Mouse (Mus musculus) MEL (cell line): ENCODE results near the gene Rab7b. TPM values are rescaled to one million over a fixed set of nuclear protein-coding genes. Genes with fewer than 3 reads are reported as not detected.

Experiments used
- DNase-seq: peaks from one replicate; pipeline ENCODE4 v3.0.0; 2011; ENCODE audit warnings: low read depth, low spot score
- H3K27ac ChIP-seq: 2 replicates; pipeline ENCODE4 v1.5.1; 2012; ENCODE audit warnings: low read depth, mild to moderate bottlenecking, control low read depth, low read length, moderate library complexity; ENCODE audit not compliant: control insufficient read depth
- H3K27me3 ChIP-seq, 2 experiments: fragments of 150-350 bp in 1 of 2; sonication (generic) in 1 of 2; 2 replicates each; pipeline ENCODE4 v1.6.1; 2012; ENCODE audit warnings: low read length in 2 of 2, mild to moderate bottlenecking in 2 of 2, improper control_type of control experiment in 1 of 2, moderate library complexity in 1 of 2; ENCODE audit not compliant: insufficient read depth in 2 of 2, control insufficient read depth in 1 of 2
- H3K36me3 ChIP-seq, 2 experiments: 2 replicates each; pipeline ENCODE4 v1.6.1; 2012 to 2014; ENCODE audit warnings: low read length in 2 of 2, improper control_type of control experiment in 1 of 2, inconsistent platforms in 1 of 2, mild to moderate bottlenecking in 1 of 2; ENCODE audit not compliant: insufficient read depth in 2 of 2, control insufficient read depth in 1 of 2
- H3K4me1 ChIP-seq, 2 experiments: fragments of 150-350 bp in 1 of 2; sonication (generic) in 1 of 2; 2 replicates each; pipeline ENCODE4 v1.6.1; 2012; ENCODE audit warnings: low read length in 2 of 2, improper control_type of control experiment in 1 of 2, mild to moderate bottlenecking in 1 of 2; ENCODE audit not compliant: insufficient read depth in 2 of 2, control insufficient read depth in 1 of 2
- H3K4me3 ChIP-seq, 2 experiments: fragments of 150-350 bp in 1 of 2; sonication (generic) in 1 of 2; 2 replicates each; pipeline ENCODE4 v1.5.1; 2012; ENCODE audit warnings: low read depth in 2 of 2, low read length in 2 of 2, mild to moderate bottlenecking in 2 of 2, moderate library complexity in 2 of 2, control low read depth in 1 of 2, improper control_type of control experiment in 1 of 2; ENCODE audit not compliant: control insufficient read depth in 1 of 2, insufficient read depth in 1 of 2
- H3K79me2 ChIP-seq: 2 replicates; pipeline ENCODE4 v1.6.1; 2012; ENCODE audit warnings: mild to moderate bottlenecking, low read length, moderate library complexity; ENCODE audit not compliant: control insufficient read depth, poor library complexity, insufficient read depth
- H3K9ac ChIP-seq: 2 replicates; pipeline ENCODE4 v1.6.1; 2012; ENCODE audit warnings: low read depth, mild to moderate bottlenecking, control low read depth, low read length, moderate library complexity; ENCODE audit not compliant: control insufficient read depth, poor library complexity, severe bottlenecking
- H3K9me3 ChIP-seq: fragments of 150-350 bp; sonication (generic); replicated peaks from 2 replicates; pipeline ENCODE4 v1.6.1; 2012; ENCODE audit warnings: mild to moderate bottlenecking, low read length, improper control_type of control experiment, moderate library complexity; ENCODE audit not compliant: insufficient read depth
- BHLHE40 ChIP-seq: IDR thresholded peaks from 2 replicates; pipeline ENCODE4 v1.6.1; 2012; ENCODE audit warnings: low read depth, mild to moderate bottlenecking, inconsistent platforms, low read length, improper control_type of control experiment, borderline replicate concordance
- CHD1 ChIP-seq: IDR thresholded peaks from 2 replicates; pipeline ENCODE4 v1.6.1; 2012; ENCODE audit warnings: low read depth, mild to moderate bottlenecking, inconsistent platforms, low read length, improper control_type of control experiment
- CTCF ChIP-seq, 3 experiments: IDR thresholded peaks in 2 of 3; conservative IDR thresholded peaks in 1 of 3; 2 replicates each; pipeline ENCODE4 v1.5.1; 2011 to 2012; ENCODE audit warnings: low read length in 3 of 3, low read depth in 2 of 3, mild to moderate bottlenecking in 2 of 3, improper control_type of control experiment in 1 of 3, inconsistent platforms in 1 of 3, mixed read lengths in 1 of 3, moderate library complexity in 1 of 3; ENCODE audit not compliant: control insufficient read depth in 1 of 3, insufficient read depth in 1 of 3, poor library complexity in 1 of 3, severe bottlenecking in 1 of 3
- E2F4 ChIP-seq: IDR thresholded peaks from 2 replicates; pipeline ENCODE4 v1.6.1; 2011; ENCODE audit warnings: low read depth, low read length, improper control_type of control experiment, borderline replicate concordance
- ETS1 ChIP-seq: IDR thresholded peaks from 2 replicates; pipeline ENCODE4 v1.6.1; 2012; ENCODE audit warnings: low read depth, mild to moderate bottlenecking, inconsistent platforms, low read length, improper control_type of control experiment, moderate library complexity
- GATA1 ChIP-seq: IDR thresholded peaks from 2 replicates; pipeline ENCODE4 v1.6.1; 2011; ENCODE audit warnings: low read depth, low read length, improper control_type of control experiment
- HCFC1 ChIP-seq: IDR thresholded peaks from 2 replicates; pipeline ENCODE4 v1.6.1; 2012; ENCODE audit warnings: low read depth, mild to moderate bottlenecking, inconsistent platforms, low read length, improper control_type of control experiment, moderate library complexity
- MAX ChIP-seq: IDR thresholded peaks from 2 replicates; pipeline ENCODE4 v1.6.1; 2011; ENCODE audit warnings: low read length, improper control_type of control experiment
- MAZ ChIP-seq: IDR thresholded peaks from 2 replicates; pipeline ENCODE4 v1.6.1; 2012; ENCODE audit warnings: low read depth, mild to moderate bottlenecking, inconsistent platforms, low read length, improper control_type of control experiment
- NRF1 ChIP-seq: IDR thresholded peaks from 2 replicates; pipeline ENCODE4 v1.6.1; 2014; ENCODE audit warnings: low read depth, mild to moderate bottlenecking, inconsistent platforms, low read length, improper control_type of control experiment, moderate library complexity; ENCODE audit not compliant: poor library complexity, insufficient read depth, severe bottlenecking
- POLR2A ChIP-seq, 2 experiments: IDR thresholded peaks; 2 replicates each; pipeline ENCODE4 v1.6.1; 2011 to 2012; ENCODE audit warnings: low read length in 2 of 2, mild to moderate bottlenecking in 2 of 2, control low read depth in 1 of 2, improper control_type of control experiment in 1 of 2, low read depth in 1 of 2, moderate library complexity in 1 of 2; ENCODE audit not compliant: control insufficient read depth in 1 of 2, insufficient read depth in 1 of 2, poor library complexity in 1 of 2
- POLR2AphosphoS5 ChIP-seq: IDR thresholded peaks from 2 replicates; pipeline ENCODE4 v1.6.1; 2012; ENCODE audit warnings: low read depth, borderline replicate concordance, mild to moderate bottlenecking, inconsistent platforms, low read length, moderate library complexity, mixed read lengths
- SIN3A ChIP-seq: IDR thresholded peaks from 2 replicates; pipeline ENCODE4 v1.6.1; 2012; ENCODE audit warnings: low read length, improper control_type of control experiment, inconsistent platforms
- SMC3 ChIP-seq: IDR thresholded peaks from 2 replicates; pipeline ENCODE4 v1.6.1; 2011; ENCODE audit warnings: low read depth, low read length, improper control_type of control experiment
- TBP ChIP-seq: IDR thresholded peaks from 2 replicates; pipeline ENCODE4 v1.8.0; 2011; ENCODE audit warnings: low read depth, low read length, improper control_type of control experiment
- TCF12 ChIP-seq: IDR thresholded peaks from 2 replicates; pipeline ENCODE4 v1.6.1; 2014; ENCODE audit warnings: low read depth, mild to moderate bottlenecking, inconsistent platforms, low read length, improper control_type of control experiment, moderate library complexity
- USF1 ChIP-seq: IDR thresholded peaks from 2 replicates; pipeline ENCODE4 v1.6.1; 2014; ENCODE audit warnings: low read depth, mild to moderate bottlenecking, inconsistent platforms, low read length, improper control_type of control experiment, moderate library complexity
- USF2 ChIP-seq, 2 experiments: IDR thresholded peaks; 2 replicates each; pipeline ENCODE4 v1.6.1; 2011 to 2012; ENCODE audit warnings: improper control_type of control experiment in 2 of 2, low read length in 2 of 2, borderline replicate concordance in 1 of 2, inconsistent platforms in 1 of 2, low read depth in 1 of 2, mild to moderate bottlenecking in 1 of 2; ENCODE audit not compliant: insufficient read depth in 1 of 2
- ZKSCAN1 ChIP-seq: IDR thresholded peaks from 2 replicates; pipeline ENCODE4 v1.6.1; 2012; ENCODE audit warnings: low read depth, mild to moderate bottlenecking, inconsistent platforms, low read length, improper control_type of control experiment, moderate library complexity
- ZNF384 ChIP-seq: IDR thresholded peaks from 2 replicates; pipeline ENCODE4 v1.6.1; 2012; ENCODE audit warnings: low read depth, mild to moderate bottlenecking, inconsistent platforms, low read length, improper control_type of control experiment
- polyA plus RNA-seq, 2 experiments: library from polyadenylated mRNA; stranded (reverse) in 1 of 2; unstranded in 1 of 2; fragments of >175 nt in 1 of 2; fragments of >200 nt in 1 of 2; gene quantifications; 2 replicates each; pipeline versions ENCODE4 v1.2.1 to v1.2.4; 2012; ENCODE audit warnings: low replicate concordance in 2 of 2, low read depth in 1 of 2; ENCODE audit not compliant: insufficient read length in 2 of 2, insufficient read depth in 1 of 2, missing spikeins in 1 of 2
- total RNA-seq: library from RNA; depleted of rRNA; stranded (reverse); fragments of 300-350 nt; gene quantifications from 2 replicates; pipeline ENCODE4 v1.2.3, GENCODE M21; 2012

The Rab7b gene
- total and polyA plus RNA-seq, 3 experiments = 0.21 to 0.23 TPM; not detected in 1

DNA sequence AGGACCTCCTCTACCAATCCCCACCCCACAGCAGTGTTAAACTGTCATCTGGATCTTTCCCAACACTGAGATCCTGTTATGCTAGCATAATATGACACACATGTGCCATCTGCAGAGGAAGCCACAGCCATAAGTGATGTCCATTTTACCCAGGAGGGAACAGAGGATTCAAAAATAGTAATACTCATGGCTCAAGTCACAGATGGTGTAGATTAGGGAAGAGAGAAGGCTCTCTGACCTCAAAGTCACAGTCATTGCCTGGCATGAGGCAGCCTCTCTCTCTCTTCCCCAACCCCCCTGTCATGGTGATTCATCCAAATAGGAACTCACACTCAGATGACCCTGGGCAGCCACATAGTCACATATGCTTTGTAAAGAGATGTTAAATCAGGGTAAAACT, 2.9 kb downstream of the Rab7b start:
- no peaks in the 10 kb centered on the region; a peak in 1 of 4 replicates for H3K27me3 ChIP-seq
- no peaks in the 10 kb centered on the region for H3K9me3 ChIP-seq
- TF ChIP-seq CHD1 = no peak
- TF ChIP-seq ZKSCAN1 = no peak
- no peak for TF ChIP-seq MAZ
- no peak for TF ChIP-seq ZNF384
- no peak for TF ChIP-seq CTCF (IDR thresholded peaks at IDR 0.05 in 2 of 3, conservative IDR thresholded peaks at IDR 0.05 in 1 of 3; ENCODE audit: control insufficient read depth in 1 of 3, insufficient read depth in 1 of 3, low read depth in 2 of 3, low read length in 3 of 3, poor library complexity in 1 of 3, severe bottlenecking in 1 of 3)
- TF ChIP-seq BHLHE40 = no peak
- TF ChIP-seq NRF1 = no peak
- TF ChIP-seq SMC3 = no peak
- no peak for TF ChIP-seq USF1
- no peak for TF ChIP-seq POLR2A (IDR thresholded peaks at IDR 0.05; ENCODE audit: control insufficient read depth in 1 of 2, insufficient read depth in 1 of 2, low read depth in 1 of 2, low read length in 2 of 2, poor library complexity in 1 of 2)
- TF ChIP-seq SIN3A = no peak
- no peak for TF ChIP-seq POLR2AphosphoS5
- TF ChIP-seq HCFC1 = no peak
- no peak for TF ChIP-seq GATA1
- H3K27ac ChIP-seq = no peak overlapping the region
- no peaks in the 10 kb centered on the region for H3K36me3 ChIP-seq
- DNase-seq = no peak
- no peaks in the 10 kb centered on the region for H3K79me2 ChIP-seq
- H3K4me1 ChIP-seq = 0 out of 4 replicates have a peak, but pooled peaks cover 0 to 10% of the 10 kb centered on the region in 2 experiments
- H3K9ac ChIP-seq = no peak overlapping the region
- H3K4me3 ChIP-seq = no peak overlapping the region

DNA sequence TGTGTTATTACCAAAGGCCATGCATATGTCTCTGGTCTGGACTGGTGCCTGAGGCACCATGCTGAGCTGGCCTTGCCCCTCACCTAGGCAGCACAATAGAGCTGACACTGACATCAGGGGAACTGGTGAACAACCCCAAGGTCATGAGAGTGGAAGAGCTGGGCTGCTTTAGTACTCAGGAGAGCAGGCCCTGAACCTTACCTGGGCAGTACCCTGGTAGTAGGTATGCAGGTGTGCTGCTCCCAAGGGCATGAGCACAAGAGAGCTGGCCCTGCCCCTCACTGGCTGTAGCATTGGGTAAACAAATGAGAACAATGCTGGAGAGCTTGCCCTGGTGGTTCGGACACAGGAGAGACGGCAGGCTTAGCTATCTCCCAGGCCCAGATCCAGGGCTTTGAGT, 6.8 kb downstream of the Rab7b start:
- peaks cover 0 to 9% of the 10 kb centered on the region in 2 experiments; a peak in 2 of 4 replicates for H3K4me1 ChIP-seq
- no peak for DNase-seq
- H3K9ac ChIP-seq = no peak overlapping the region
- no peak overlapping the region for H3K4me3 ChIP-seq
- H3K27me3 ChIP-seq = peaks cover 0 to 6% of the 10 kb centered on the region in 2 experiments; a peak in 3 of 4 replicates
- TF ChIP-seq ETS1 (no peak), MAZ (no peak), SMC3 (no peak), CTCF (IDR thresholded peaks at IDR 0.05 in 2 of 3, conservative IDR thresholded peaks at IDR 0.05 in 1 of 3; ENCODE audit: control insufficient read depth in 1 of 3, insufficient read depth in 1 of 3, low read depth in 2 of 3, low read length in 3 of 3, poor library complexity in 1 of 3, severe bottlenecking in 1 of 3) (no peak), MAX (no peak), TBP (no peak), TCF12 (no peak), USF1 (no peak), E2F4 (no peak), USF2 (IDR thresholded peaks at IDR 0.05; ENCODE audit: borderline replicate concordance in 1 of 2, insufficient read depth in 1 of 2, low read depth in 1 of 2, low read length in 2 of 2) (no peak)
- no peaks in the 10 kb centered on the region for H3K36me3 ChIP-seq
- no peaks in the 10 kb centered on the region for H3K9me3 ChIP-seq
- no peak overlapping the region for H3K27ac ChIP-seq
- no peaks in the 10 kb centered on the region for H3K79me2 ChIP-seq
